12 mouse cellular contexts compared by ENCODE assay signal in genomic region chr14:77174491-77174890, GRCm38 (mm10). TPM values are rescaled to one million over a fixed set of nuclear protein-coding genes. Genes with fewer than 3 reads are reported as not detected.
DNase-seq lines count a peak whose midpoint lies in the region; ATAC-seq lines count a peak whose summit lies in the region.
"Had no signal": no experiment of that assay in that cellular context is flagged by ENCODE, and none has a peak within 500 bp of the region (broad histone marks: within the 10 kb centered on the region; RNA-seq: fewer than 3 reads in every experiment).

No protein-coding gene starts in this region.

- ATAC-seq in forebrain, embryonic 13.5 days, result peak; percentile 82
- no peak for ATAC-seq in forebrain, embryonic 11.5 days (replicated peaks; ENCODE audit: low FRiP score)
- peak; percentile 77 for ATAC-seq in midbrain, embryonic 13.5 days
- ATAC-seq in midbrain, embryonic 14.5 days (ENCODE audit: low FRiP score, low TSS enrichment), result no peak; the same call in 1 of the 2 replicates

- peaks cover 4% of the 10 kb centered on the region for H3K36me3 ChIP-seq in forebrain, embryonic 13.5 days (ENCODE audit: poor library complexity, severe bottlenecking)
- H3K36me3 ChIP-seq in forebrain, embryonic 11.5 days (ENCODE audit: control insufficient read depth, insufficient read depth, low read length), result no peaks in the 10 kb centered on the region
- H3K36me3 ChIP-seq in midbrain, embryonic 13.5 days, result 0 out of 2 replicates have a peak, but pooled peaks cover 2% of the 10 kb centered on the region
- H3K36me3 ChIP-seq in midbrain, embryonic 14.5 days (ENCODE audit: control insufficient read depth, insufficient read depth, low read length), result no peaks in the 10 kb centered on the region

- H3K27me3 ChIP-seq in forebrain, embryonic 13.5 days, result no peaks in the 10 kb centered on the region
- no peaks in the 10 kb centered on the region for H3K27me3 ChIP-seq in forebrain, embryonic 11.5 days (ENCODE audit: control insufficient read depth, insufficient read depth, low read length)
- H3K27me3 ChIP-seq in midbrain, embryonic 13.5 days, result no peaks in the 10 kb centered on the region
- no peaks in the 10 kb centered on the region for H3K27me3 ChIP-seq in midbrain, embryonic 14.5 days (ENCODE audit: control insufficient read depth, insufficient read depth, low read length)

- peaks cover 12% of the 10 kb centered on the region for H3K4me1 ChIP-seq in forebrain, embryonic 13.5 days
- H3K4me1 ChIP-seq in forebrain, embryonic 11.5 days (replicated peaks; ENCODE audit: control insufficient read depth, insufficient read depth, low read length), result no peaks in the 10 kb centered on the region
- peaks cover 16% of the 10 kb centered on the region for H3K4me1 ChIP-seq in midbrain, embryonic 13.5 days (replicated peaks)
- H3K4me1 ChIP-seq in midbrain, embryonic 14.5 days (ENCODE audit: control insufficient read depth, insufficient read depth, low read length), result 0 out of 2 replicates have a peak, but pooled peaks cover 8% of the 10 kb centered on the region

- H3K9me3 ChIP-seq in forebrain, embryonic 13.5 days (replicated peaks), result no peaks in the 10 kb centered on the region
- no peaks in the 10 kb centered on the region for H3K9me3 ChIP-seq in forebrain, embryonic 11.5 days (ENCODE audit: control insufficient read depth, low read length)
- no peaks in the 10 kb centered on the region for H3K9me3 ChIP-seq in midbrain, embryonic 13.5 days
- H3K9me3 ChIP-seq in midbrain, embryonic 14.5 days (ENCODE audit: control insufficient read depth, low read length), result no peaks in the 10 kb centered on the region

- H3K4me2 ChIP-seq in forebrain, embryonic 13.5 days, result no peak overlapping the region
- no peak overlapping the region for H3K4me2 ChIP-seq in forebrain, embryonic 11.5 days (ENCODE audit: low read depth, low read length, severe bottlenecking)
- no peak overlapping the region for H3K4me2 ChIP-seq in midbrain, embryonic 13.5 days (replicated peaks)
- no peak overlapping the region for H3K4me2 ChIP-seq in midbrain, embryonic 14.5 days (ENCODE audit: low read length)

- 0 out of 2 replicates have a peak overlapping the region, but pooled peaks have one; percentile 14 for H3K27ac ChIP-seq in forebrain, embryonic 13.5 days
- H3K27ac ChIP-seq in forebrain, embryonic 11.5 days (ENCODE audit: low read depth, low read length), result no peak overlapping the region
- H3K27ac ChIP-seq in midbrain, embryonic 13.5 days, result no peak overlapping the region
- no peak overlapping the region for H3K27ac ChIP-seq in midbrain, embryonic 14.5 days (replicated peaks; ENCODE audit: low read depth, low read length)
- H3K27ac ChIP-seq: macrophage had no signal

- DNase-seq in forebrain, embryonic 11.5 days (ENCODE audit: low spot score), result no peak
- DNase-seq in midbrain, embryonic 14.5 days, result no peak
- DNase-seq in gastrocnemius, postnatal 14 days, result peak; percentile 61
- DNase-seq in skeletal muscle tissue, adult 2 months (ENCODE audit: low read depth, low spot score), result peak; percentile 74
- no peak for DNase-seq in kidney, postnatal 4 days
- DNase-seq in urinary bladder, postnatal 25 days (ENCODE audit: low spot score), result no peak
- DNase-seq: kidney, adult 18-20 months; liver had no signal

- WGBS in forebrain, embryonic 13.5 days, result 66% methylated on average over 15 of the region's 15 CpGs
- WGBS in forebrain, embryonic 11.5 days, result 80% methylated on average over 15 of the region's 15 CpGs
- 80% methylated on average over 15 of the region's 15 CpGs for WGBS in midbrain, embryonic 13.5 days
- 67% methylated on average over 15 of the region's 15 CpGs for WGBS in midbrain, embryonic 14.5 days

- intact Hi-C loops in gastrocnemius, postnatal 14 days (cut with DNase I; ENCODE audit: low total_unique reads), result no loop called here

- H3K4me3 ChIP-seq in forebrain, embryonic 13.5 days, result no peak overlapping the region
- H3K4me3 ChIP-seq in forebrain, embryonic 11.5 days (ENCODE audit: low read depth, low read length), result no peak overlapping the region
- H3K4me3 ChIP-seq in midbrain, embryonic 13.5 days (replicated peaks), result no peak overlapping the region
- H3K4me3 ChIP-seq in midbrain, embryonic 14.5 days (replicated peaks; ENCODE audit: low read depth, low read length), result no peak overlapping the region
- H3K4me3 ChIP-seq: erythroblast, embryonic 14.5 days had no signal

- H3K9ac ChIP-seq in forebrain, embryonic 13.5 days, result no peak overlapping the region
- H3K9ac ChIP-seq in forebrain, embryonic 11.5 days (ENCODE audit: low read length), result no peak overlapping the region
- H3K9ac ChIP-seq in midbrain, embryonic 13.5 days (replicated peaks), result no peak overlapping the region
- H3K9ac ChIP-seq in midbrain, embryonic 14.5 days (replicated peaks; ENCODE audit: low read length), result no peak overlapping the region

RNA-seq across cellular contexts. Expression of gene Enox1, which starts 17.9 kb away (rescaled TPM):
- 40.3 and 46.9 TPM in 2 replicates for polyA plus RNA-seq in forebrain, embryonic 13.5 days (2015; fragmentation: Nextera tagmentation; extraction: Ambion mirVana)
- polyA plus RNA-seq in forebrain, embryonic 11.5 days (2014; fragmentation: Nextera tagmentation; extraction: Ambion mirVana), result 22.6 and 23.4 TPM in 2 replicates
- polyA plus RNA-seq in midbrain, embryonic 13.5 days (2015; fragmentation: Nextera tagmentation; extraction: Ambion mirVana), result 44.0 and 45.2 TPM in 2 replicates
- 25.0 and 39.5 TPM in 2 replicates for polyA plus RNA-seq in midbrain, embryonic 14.5 days (2014; fragmentation: Nextera tagmentation; extraction: Ambion mirVana)
- total RNA-seq in gastrocnemius, postnatal 14 days (2021), result 1 to 10 TPM; 1.6 to 1.8 TPM
- polyA plus RNA-seq: erythroblast, embryonic 14.5 days; macrophage had no signal

Comparison
In these comparisons a context has a peak if more than half of its experiments do, and no peak if none do; other contexts are left out.
1. ATAC-seq: peak in forebrain, embryonic 13.5 days (single experiment) and midbrain, embryonic 13.5 days (single experiment); none in forebrain, embryonic 11.5 days (single experiment) and midbrain, embryonic 14.5 days (single experiment).
2. DNase-seq: peak in gastrocnemius, postnatal 14 days (single experiment) and skeletal muscle tissue, adult 2 months (single experiment); none in forebrain, embryonic 11.5 days (single experiment), midbrain, embryonic 14.5 days (single experiment), kidney, postnatal 4 days (0 of 2) and urinary bladder, postnatal 25 days (single experiment).